Mouse (Mus musculus): ENCODE results near the gene Dnajc3. TPM values are rescaled to one million over a fixed set of nuclear protein-coding genes. Genes with fewer than 3 reads are reported as not detected.
A peak's percentile ranks its signal among the peaks of the same experiment; 100 is the strongest.

The Dnajc3 gene
- polyA plus RNA-seq, 1 experiment from 2014 or later: 25.3 TPM

DNA sequence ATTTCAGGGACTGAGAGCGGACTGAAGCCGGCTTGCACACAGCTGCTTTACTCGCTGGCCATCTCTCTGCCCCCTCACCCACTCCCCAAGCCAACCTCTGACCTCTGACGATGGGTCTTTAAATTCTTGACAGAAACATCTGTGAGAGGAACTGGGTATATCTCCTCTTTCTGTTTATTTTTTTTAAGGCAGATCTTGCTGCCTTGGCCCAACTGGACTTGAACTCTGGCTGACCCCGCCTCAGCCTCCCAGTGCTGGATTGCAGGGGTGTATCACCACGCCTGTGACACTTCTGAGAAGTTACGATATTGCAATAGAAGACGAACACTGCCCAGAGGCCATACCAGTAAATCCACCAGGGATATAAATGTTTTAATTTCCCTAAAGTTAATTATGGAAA is 27.9 kb upstream of the Dnajc3 start:
- H3K9ac ChIP-seq: no peak overlapping the region
- no peak for DNase-seq (ENCODE audit: low spot score)
- H3K36me3 ChIP-seq (replicated peaks; ENCODE audit: control insufficient read depth, insufficient read depth): peaks cover 96% of the 10 kb centered on the region
- ATAC-seq (ENCODE audit: low FRiP score): no peak
- no peak overlapping the region for H3K4me2 ChIP-seq (replicated peaks)
- no peak overlapping the region for H3K27ac ChIP-seq
- no peaks in the 10 kb centered on the region for H3K27me3 ChIP-seq (ENCODE audit: control insufficient read depth, insufficient read depth, low read length)
- 88% methylated on average over 8 of the region's 8 CpGs for WGBS
- H3K9me3 ChIP-seq (ENCODE audit: control insufficient read depth, low read length): no peaks in the 10 kb centered on the region
- no peak overlapping the region for H3K4me3 ChIP-seq (replicated peaks; ENCODE audit: low read length)
- no peaks in the 10 kb centered on the region for H3K4me1 ChIP-seq (replicated peaks; ENCODE audit: control insufficient read depth, insufficient read depth, low read length)

DNA sequence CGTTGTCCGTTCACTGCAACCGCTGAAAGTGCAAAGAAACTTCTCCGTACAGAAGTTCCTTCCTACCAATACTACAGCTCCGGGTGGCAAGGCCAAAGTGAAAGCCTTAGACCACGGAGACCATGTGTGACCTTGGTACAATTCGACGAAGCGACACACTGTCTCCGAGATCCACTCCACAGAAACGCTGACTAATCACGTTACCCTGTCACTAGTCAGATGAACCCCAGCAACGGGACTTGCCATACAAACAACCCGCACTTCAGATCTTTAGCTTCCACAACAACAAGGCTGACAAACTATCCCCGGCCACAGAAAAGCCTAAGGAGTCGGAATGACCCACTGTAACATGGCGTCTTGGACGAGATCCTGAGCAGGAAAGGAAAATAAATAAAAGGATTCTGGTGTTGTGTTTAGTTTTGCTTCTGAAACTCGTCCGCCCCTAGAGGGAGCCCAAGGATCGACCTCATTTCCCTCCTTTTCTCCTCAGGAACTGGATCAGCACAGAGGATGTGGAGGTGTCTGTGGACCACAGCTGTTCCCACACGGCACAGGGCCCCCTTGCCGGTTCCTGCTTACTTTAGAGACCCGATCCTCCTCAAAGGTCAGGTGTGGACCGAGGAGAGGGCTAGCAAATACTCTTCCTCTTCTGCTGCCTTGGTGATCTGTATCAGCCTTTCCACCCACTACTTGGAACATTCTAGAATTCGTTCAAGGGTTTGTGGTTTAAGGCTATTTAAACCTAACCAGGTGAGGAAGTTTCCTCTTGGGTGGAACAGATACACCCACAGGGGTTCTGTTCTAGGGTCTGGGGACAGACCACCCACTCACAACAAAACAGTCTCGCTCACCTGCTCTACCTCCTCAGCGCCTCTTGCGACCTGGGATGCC is 27.2 kb upstream of the Dnajc3 start:
- no peak overlapping the region for H3K9ac ChIP-seq
- no peaks in the 10 kb centered on the region for H3K27me3 ChIP-seq (ENCODE audit: control insufficient read depth, insufficient read depth, low read length)
- no peaks in the 10 kb centered on the region for H3K4me1 ChIP-seq (replicated peaks; ENCODE audit: control insufficient read depth, insufficient read depth, low read length)
- H3K4me2 ChIP-seq (replicated peaks): no peak overlapping the region
- no peaks in the 10 kb centered on the region for H3K9me3 ChIP-seq (ENCODE audit: control insufficient read depth, low read length)
- WGBS: 71% methylated on average over 29 of the region's 29 CpGs
- no peak overlapping the region for H3K27ac ChIP-seq
- DNase-seq (ENCODE audit: low spot score): peak; percentile 64
- no peak overlapping the region for H3K4me3 ChIP-seq (replicated peaks; ENCODE audit: low read length)
- ATAC-seq (ENCODE audit: low FRiP score): no peak
- H3K36me3 ChIP-seq (replicated peaks; ENCODE audit: control insufficient read depth, insufficient read depth): peaks cover 97% of the 10 kb centered on the region

DNA sequence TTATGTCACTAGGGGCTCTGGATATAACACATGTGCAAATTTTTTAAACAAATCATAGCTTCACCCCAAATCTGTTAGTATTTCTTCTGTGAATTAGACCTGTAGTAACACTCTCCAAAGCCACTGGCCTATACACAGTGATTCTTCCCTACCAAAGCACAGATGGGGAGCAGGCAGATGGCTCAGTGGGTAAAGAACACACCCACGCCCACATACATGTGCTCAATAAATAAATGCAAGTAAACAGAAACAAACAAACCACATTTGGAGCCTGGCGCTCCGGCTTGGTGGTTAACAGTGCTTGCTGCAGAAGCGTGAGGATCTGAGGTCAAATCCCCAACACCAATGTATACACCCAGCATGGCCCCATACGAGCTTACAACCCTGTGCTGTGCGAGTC is 26.3 kb upstream of the Dnajc3 start:
- Histone ChIP-seq H3K4me2 (replicated peaks) (no peak overlapping the region), H3K27ac (no peak overlapping the region), H3K36me3 (replicated peaks; ENCODE audit: control insufficient read depth, insufficient read depth) (peaks cover 94% of the 10 kb centered on the region), H3K4me1 (replicated peaks; ENCODE audit: control insufficient read depth, insufficient read depth, low read length) (no peaks in the 10 kb centered on the region), H3K9me3 (ENCODE audit: control insufficient read depth, low read length) (no peaks in the 10 kb centered on the region), H3K27me3 (ENCODE audit: control insufficient read depth, insufficient read depth, low read length) (no peaks in the 10 kb centered on the region), H3K9ac (no peak overlapping the region), H3K4me3 (replicated peaks; ENCODE audit: low read length) (no peak overlapping the region)
- WGBS: 96% methylated on average over 6 of the region's 6 CpGs
- ATAC-seq (ENCODE audit: low FRiP score) (no peak), DNase-seq (ENCODE audit: low spot score) (no peak)

DNA sequence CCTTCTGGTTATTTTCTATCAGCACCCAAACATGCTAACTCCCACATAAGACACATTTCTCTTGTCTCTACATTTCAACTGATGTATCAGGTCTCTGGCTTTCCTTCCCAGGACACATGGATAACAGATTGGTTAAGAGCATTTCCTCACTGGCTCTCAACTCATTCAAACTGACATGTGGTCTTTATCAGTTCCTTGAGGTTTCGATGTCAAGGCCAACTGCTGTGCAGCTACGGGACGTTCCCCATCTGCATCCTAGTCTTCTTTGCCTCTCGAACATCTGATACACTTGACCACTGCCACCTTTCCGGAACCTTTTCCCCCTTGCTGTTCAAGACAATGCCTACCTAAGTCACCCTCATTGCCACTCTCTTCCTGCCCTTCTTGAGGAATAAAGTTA is 24.1 kb upstream of the Dnajc3 start:
- Histone ChIP-seq H3K36me3 (replicated peaks; ENCODE audit: control insufficient read depth, insufficient read depth) (peaks cover 92% of the 10 kb centered on the region), H3K4me3 (replicated peaks; ENCODE audit: low read length) (no peak overlapping the region), H3K4me2 (replicated peaks) (no peak overlapping the region), H3K4me1 (replicated peaks; ENCODE audit: control insufficient read depth, insufficient read depth, low read length) (no peaks in the 10 kb centered on the region), H3K9me3 (ENCODE audit: control insufficient read depth, low read length) (no peaks in the 10 kb centered on the region), H3K9ac (no peak overlapping the region), H3K27ac (no peak overlapping the region), H3K27me3 (ENCODE audit: control insufficient read depth, insufficient read depth, low read length) (no peaks in the 10 kb centered on the region)
- no peak for ATAC-seq (ENCODE audit: low FRiP score)
- 86% methylated on average over 5 of the region's 5 CpGs for WGBS
- DNase-seq (ENCODE audit: low spot score): no peak

DNA sequence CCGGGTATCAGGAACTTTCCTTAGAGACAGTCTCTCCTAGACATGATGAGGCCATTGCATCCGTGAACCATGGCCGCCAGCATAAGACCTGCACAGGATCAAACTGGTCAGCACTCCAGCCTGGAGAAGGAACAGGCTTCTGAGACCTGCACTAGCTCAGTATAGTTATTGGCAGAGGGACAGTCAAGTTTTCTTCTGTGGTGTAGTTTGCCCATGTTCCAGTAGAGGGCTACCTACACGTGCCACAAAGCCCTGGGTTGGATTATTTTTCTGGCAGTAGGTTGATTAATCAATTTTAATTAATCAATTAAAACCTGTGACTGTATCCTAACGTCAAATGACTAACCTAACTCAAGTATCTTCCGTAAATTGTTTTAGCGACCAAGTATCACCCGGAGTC is 18.8 kb upstream of the Dnajc3 start:
- Histone ChIP-seq H3K36me3 (replicated peaks; ENCODE audit: control insufficient read depth, insufficient read depth) (peaks cover 52% of the 10 kb centered on the region), H3K9ac (no peak overlapping the region), H3K27ac (no peak overlapping the region), H3K27me3 (ENCODE audit: control insufficient read depth, insufficient read depth, low read length) (no peaks in the 10 kb centered on the region), H3K4me3 (replicated peaks; ENCODE audit: low read length) (no peak overlapping the region), H3K4me2 (replicated peaks) (no peak overlapping the region), H3K9me3 (ENCODE audit: control insufficient read depth, low read length) (no peaks in the 10 kb centered on the region), H3K4me1 (replicated peaks; ENCODE audit: control insufficient read depth, insufficient read depth, low read length) (peaks cover 38% of the 10 kb centered on the region)
- DNase-seq (ENCODE audit: low spot score) (no peak), ATAC-seq (ENCODE audit: low FRiP score) (peak; percentile 22; the same call in 1 of the 2 replicates)
- WGBS: 68% methylated on average over 8 of the region's 8 CpGs

DNA sequence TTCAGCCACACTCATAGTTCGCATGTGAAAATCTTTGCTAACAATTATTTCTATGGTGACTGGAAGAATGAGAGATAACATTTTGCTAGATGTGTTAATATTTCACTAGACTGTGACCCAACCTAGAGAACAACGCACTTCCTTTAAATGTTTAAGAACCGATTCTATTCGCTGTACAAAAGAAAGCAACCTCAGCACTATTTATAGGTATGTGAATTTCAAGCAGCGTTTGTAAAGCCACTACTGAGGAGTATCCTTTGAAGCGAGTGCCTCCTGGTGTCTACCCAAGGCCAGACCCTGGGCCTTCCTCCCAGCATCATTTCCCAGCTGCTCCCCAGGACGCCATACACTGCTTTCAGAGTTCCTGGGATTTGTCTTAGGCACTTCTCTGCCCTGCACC is 17.1 kb upstream of the Dnajc3 start:
- ATAC-seq (ENCODE audit: low FRiP score) (no peak), DNase-seq (ENCODE audit: low spot score) (no peak)
- Histone ChIP-seq H3K4me1 (replicated peaks; ENCODE audit: control insufficient read depth, insufficient read depth, low read length) (peaks cover 44% of the 10 kb centered on the region), H3K27me3 (ENCODE audit: control insufficient read depth, insufficient read depth, low read length) (no peaks in the 10 kb centered on the region), H3K36me3 (replicated peaks; ENCODE audit: control insufficient read depth, insufficient read depth) (peaks cover 37% of the 10 kb centered on the region), H3K4me2 (replicated peaks) (peak overlapping the region; percentile 97), H3K27ac (no peak overlapping the region), H3K9ac (peak overlapping the region; percentile 28; the same call in 1 of the 2 replicates), H3K9me3 (ENCODE audit: control insufficient read depth, low read length) (no peaks in the 10 kb centered on the region), H3K4me3 (replicated peaks; ENCODE audit: low read length) (no peak overlapping the region)
- WGBS: 53% methylated on average over 7 of the region's 7 CpGs

DNA sequence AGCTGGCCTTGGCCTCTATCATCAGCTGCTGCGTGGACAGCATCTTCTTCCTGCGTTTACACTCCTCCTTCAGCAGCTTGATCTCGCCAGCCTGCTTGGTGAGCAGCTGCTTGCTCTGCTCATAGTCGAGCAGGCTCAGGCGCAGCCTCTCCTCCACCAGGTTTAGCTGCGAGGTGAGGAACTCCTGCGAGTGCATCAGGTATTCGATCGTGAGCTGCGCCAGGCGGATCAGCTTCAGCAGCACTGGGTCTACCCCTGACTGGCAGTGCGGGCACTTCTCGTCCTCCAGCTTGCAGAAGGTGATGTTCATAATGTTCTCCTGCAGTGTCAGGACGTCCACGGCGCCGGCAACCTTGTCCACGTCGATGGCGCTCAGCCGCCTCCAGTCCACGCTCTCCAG is 15.5 kb upstream of the Dnajc3 start:
- Histone ChIP-seq H3K27ac (no peak overlapping the region), H3K9me3 (ENCODE audit: control insufficient read depth, low read length) (no peaks in the 10 kb centered on the region), H3K36me3 (replicated peaks; ENCODE audit: control insufficient read depth, insufficient read depth) (peaks cover 26% of the 10 kb centered on the region), H3K27me3 (ENCODE audit: control insufficient read depth, insufficient read depth, low read length) (no peaks in the 10 kb centered on the region), H3K4me2 (replicated peaks) (peak overlapping the region; percentile 97), H3K9ac (peak overlapping the region; percentile 73), H3K4me3 (replicated peaks; ENCODE audit: low read length) (peak overlapping the region; percentile 65), H3K4me1 (replicated peaks; ENCODE audit: control insufficient read depth, insufficient read depth, low read length) (peaks cover 48% of the 10 kb centered on the region)
- ATAC-seq (ENCODE audit: low FRiP score) (no peak), DNase-seq (ENCODE audit: low spot score) (peak; percentile 32)
- 21% methylated on average over 22 of the region's 22 CpGs for WGBS

DNA sequence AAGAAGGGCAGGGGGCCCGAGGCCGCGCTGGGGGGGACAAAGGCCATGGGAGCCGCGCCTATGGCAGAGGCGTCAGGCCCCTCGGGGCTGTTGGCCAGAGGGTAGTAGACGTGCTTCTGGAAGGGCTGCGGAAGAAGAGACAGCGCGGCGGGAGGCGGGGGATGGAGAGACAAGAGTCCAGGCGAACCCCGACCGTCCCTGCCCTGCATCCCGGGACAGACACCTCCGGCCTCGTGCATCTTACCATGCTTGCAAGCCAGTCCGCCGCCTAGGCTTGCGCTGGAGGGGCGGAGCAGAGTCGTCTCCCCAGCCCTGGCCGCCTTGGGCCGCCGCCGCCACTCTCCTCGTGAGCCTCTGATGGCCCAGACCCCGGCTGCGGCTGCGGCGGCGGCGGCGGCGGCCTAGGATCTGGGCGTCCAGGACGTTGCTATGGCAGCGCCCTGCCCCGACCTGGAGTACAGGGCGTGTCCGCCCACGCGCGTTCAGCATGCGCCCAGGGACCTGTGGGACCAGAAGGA is 15.1 kb upstream of the Dnajc3 start:
- H3K9me3 ChIP-seq (ENCODE audit: control insufficient read depth, low read length): no peaks in the 10 kb centered on the region
- H3K27me3 ChIP-seq (ENCODE audit: control insufficient read depth, insufficient read depth, low read length): no peaks in the 10 kb centered on the region
- under 1% methylated on average over 44 of the region's 47 CpGs for WGBS
- H3K4me1 ChIP-seq (replicated peaks; ENCODE audit: control insufficient read depth, insufficient read depth, low read length): peaks cover 48% of the 10 kb centered on the region
- peak overlapping the region; percentile 73 for H3K9ac ChIP-seq
- peaks cover 22% of the 10 kb centered on the region for H3K36me3 ChIP-seq (replicated peaks; ENCODE audit: control insufficient read depth, insufficient read depth)
- ATAC-seq (ENCODE audit: low FRiP score) (peak; percentile 12; the same call in 1 of the 2 replicates), DNase-seq (ENCODE audit: low spot score) (no peak)
- H3K4me3 ChIP-seq (replicated peaks; ENCODE audit: low read length): peak overlapping the region; percentile 65
- peak overlapping the region; percentile 97 for H3K4me2 ChIP-seq (replicated peaks)
- H3K27ac ChIP-seq: no peak overlapping the region

DNA sequence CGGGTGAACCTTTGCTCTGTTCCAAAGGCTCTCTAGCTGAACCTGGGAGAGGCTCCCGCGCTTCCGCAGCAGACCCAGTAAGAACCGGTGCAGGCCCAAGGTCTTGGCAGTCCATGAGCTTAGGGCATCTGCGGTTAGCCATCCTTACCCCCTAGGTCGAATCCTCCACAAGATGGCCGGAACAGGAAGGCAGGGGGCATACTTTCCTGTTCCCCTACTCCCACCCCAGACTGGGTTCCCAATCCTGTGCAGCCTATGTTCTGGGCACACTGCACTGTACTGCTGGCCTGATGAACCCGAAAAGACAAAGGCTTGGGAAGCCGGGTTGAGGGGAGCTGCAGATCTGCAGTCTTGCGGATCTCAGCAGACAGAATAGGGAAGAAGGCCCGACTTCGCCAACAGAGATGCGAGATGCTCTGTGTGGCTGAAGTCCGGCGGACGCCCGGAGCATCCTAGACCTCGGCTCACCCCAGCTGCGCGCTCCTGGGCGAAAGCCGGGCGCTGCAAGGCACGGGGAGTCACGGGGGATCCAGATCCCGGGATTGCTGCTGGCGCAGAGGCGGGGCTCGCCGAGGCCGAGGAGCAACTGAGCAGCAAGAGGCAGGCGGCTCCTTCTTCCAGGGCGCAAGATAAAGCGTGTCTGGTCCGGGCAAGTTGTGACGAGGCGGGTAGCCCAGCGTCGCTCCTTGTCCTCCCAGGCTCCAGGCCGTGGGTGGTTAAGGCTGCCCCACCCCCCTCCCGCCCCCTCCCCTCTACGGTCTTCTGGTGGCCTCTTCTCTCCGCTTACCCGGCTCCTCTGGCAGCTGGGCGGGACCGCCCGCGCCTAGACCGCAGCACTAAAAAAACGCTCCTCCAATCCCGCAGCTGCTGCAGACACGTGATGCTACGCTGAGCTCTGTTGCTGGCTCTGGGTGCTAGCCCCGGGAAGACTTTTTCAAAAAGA is 12.8 kb upstream of the Dnajc3 start, which contains the start of gene Dzip1:
Gene Dzip1, minus strand, starts transcription at position 788 of the 943 bp plus-strand sequence.
- no peaks in the 10 kb centered on the region for H3K9me3 ChIP-seq (ENCODE audit: control insufficient read depth, low read length)
- peak within 1 kb of the TSS; percentile 97 for H3K4me2 ChIP-seq (replicated peaks)
- peak within 1 kb of the TSS; percentile 65 for H3K4me3 ChIP-seq (replicated peaks; ENCODE audit: low read length)
- peaks cover 48% of the 10 kb centered on the region for H3K4me1 ChIP-seq (replicated peaks; ENCODE audit: control insufficient read depth, insufficient read depth, low read length)
- DNase-seq (ENCODE audit: low spot score): peak; percentile 82
- peak within 1 kb of the TSS; percentile 91 for H3K27ac ChIP-seq
- peak within 1 kb of the TSS; percentile 80 for H3K9ac ChIP-seq
- peak; percentile 96 for ATAC-seq (ENCODE audit: low FRiP score)
- no peaks in the 10 kb centered on the region for H3K27me3 ChIP-seq (ENCODE audit: control insufficient read depth, insufficient read depth, low read length)
- H3K36me3 ChIP-seq (replicated peaks; ENCODE audit: control insufficient read depth, insufficient read depth): 0 out of 2 replicates have a peak, but pooled peaks cover 10% of the 10 kb centered on the region
- WGBS: under 1% methylated on average over 51 of the region's 55 CpGs

Measured in hindbrain, embryonic 14.5 days (tissue).